ENCODE assay signal across 16 mouse cellular contexts in the genomic region with DNA sequence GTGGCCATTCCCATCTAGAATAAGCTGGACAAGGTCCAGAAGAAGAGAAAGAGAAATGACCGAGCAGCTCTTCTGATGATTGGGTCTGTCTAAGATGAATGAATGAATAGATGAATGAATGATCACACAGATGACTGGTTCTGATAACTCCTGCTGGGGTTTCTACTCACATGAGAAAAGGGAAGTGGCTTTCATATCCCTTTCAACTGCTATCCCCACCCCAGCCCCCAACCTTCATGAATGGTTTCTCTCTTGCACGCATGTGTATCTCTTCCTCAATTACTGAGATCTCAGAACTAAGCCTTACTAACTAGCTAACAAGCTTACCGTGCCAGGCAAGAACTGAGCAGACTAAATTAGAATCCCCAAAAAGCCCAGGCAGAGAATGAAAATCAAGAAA.
DNase-seq lines count a peak whose midpoint lies in the region; ATAC-seq and TF ChIP-seq lines count a peak whose summit lies in the region.
"Had no signal": no experiment of that assay in that cellular context is flagged by ENCODE, and none has a peak within 500 bp of the region (broad histone marks: within the 10 kb centered on the region; RNA-seq: fewer than 3 reads in every experiment).

No protein-coding gene starts in this region.

- TF ChIP-seq CTCF in kidney, adult 2 months (conservative IDR thresholded peaks at IDR 0.05; ENCODE audit: insufficient read depth, insufficient read length, low read depth, low read length) = no peak
- TF ChIP-seq CTCF in thymus, adult 2 months (IDR thresholded peaks at IDR 0.05; ENCODE audit: borderline replicate concordance, control insufficient read depth, extremely low read depth, insufficient read depth, low read length, poor library complexity) = no peak

- no peaks in the 10 kb centered on the region for H3K4me1 ChIP-seq in kidney, adult 2 months (ENCODE audit: control insufficient read depth, insufficient read depth, low read length)
- peaks cover 2% of the 10 kb centered on the region; the same call in 1 of the 2 replicates for H3K4me1 ChIP-seq in thymus, adult 2 months (replicated peaks; ENCODE audit: control insufficient read depth, insufficient read depth, low read length)
- H3K4me1 ChIP-seq: intestine, embryonic 15.5 days; neural tube, embryonic 13.5 days had no signal

- peak; percentile 7 for DNase-seq in kidney, adult 2 months
- DNase-seq in kidney, postnatal 14 days = no peak
- DNase-seq in B cell, adult 2 months = peak; percentile 63 to 74
- peak; percentile 38 for DNase-seq in thymus, adult 2 months
- DNase-seq in cerebellum, postnatal 10 days = no peak
- DNase-seq in MN1 (ENCODE audit: low spot score) = no peak
- DNase-seq: cerebellum, adult 18-20 months; forebrain, postnatal 0 days; gastrocnemius, postnatal 36 days; midbrain, embryonic 14.5 days had no signal

- no peak overlapping the region for H3K27ac ChIP-seq in kidney, adult 2 months (ENCODE audit: insufficient read depth, low read depth, low read length)
- no peak overlapping the region for H3K27ac ChIP-seq in thymus, adult 2 months (ENCODE audit: control insufficient read depth, insufficient read depth, low read length)
- H3K27ac ChIP-seq: heart, embryonic 13.5 days; intestine, embryonic 15.5 days; neural tube, embryonic 13.5 days had no signal

- 90% methylated on average over 3 of the region's 3 CpGs for WGBS in kidney, adult 2 months
- WGBS in thymus, adult 2 months = 6% methylated on average over 3 of the region's 3 CpGs

- ATAC-seq in hematopoietic stem cell, adult 5-6 weeks (replicated peaks in 1 of 2; ENCODE audit: insufficient read depth in 1 of 2, low FRiP score in 2 of 2, low TSS enrichment in 1 of 2, low read depth in 1 of 2, poor library complexity in 2 of 2, severe bottlenecking in 2 of 2) = peak; percentile 91 to 98
- no peak for ATAC-seq in cerebellum, adult (ENCODE audit: insufficient number of reproducible peaks, low FRiP score, low TSS enrichment)
- ATAC-seq: forebrain, postnatal 0 days; intestine, embryonic 15.5 days had no signal

- TF ChIP-seq POLR2A in kidney, adult 2 months (IDR thresholded peaks at IDR 0.05; ENCODE audit: low read depth, low read length) = no peak
- no peak for TF ChIP-seq POLR2A in thymus, adult 2 months (IDR thresholded peaks at IDR 0.05; ENCODE audit: control insufficient read depth, extremely low read depth, insufficient read depth, low read length, poor library complexity)

- H3K27me3 ChIP-seq in kidney, adult 2 months (replicated peaks; ENCODE audit: control insufficient read depth, insufficient read depth, low read length) = no peaks in the 10 kb centered on the region; the same call in 1 of the 2 replicates
- no peaks in the 10 kb centered on the region for H3K27me3 ChIP-seq in thymus, adult 2 months (ENCODE audit: control insufficient read depth, insufficient read depth, low read length)
- H3K27me3 ChIP-seq: heart, embryonic 13.5 days; intestine, embryonic 15.5 days; neural tube, embryonic 13.5 days had no signal

- no peaks in the 10 kb centered on the region for H3K36me3 ChIP-seq in kidney, adult 2 months (ENCODE audit: control insufficient read depth, insufficient read depth, low read length)
- H3K36me3 ChIP-seq in thymus, adult 2 months (ENCODE audit: control insufficient read depth, insufficient read depth, low read length) = no peaks in the 10 kb centered on the region
- H3K36me3 ChIP-seq: heart, embryonic 13.5 days; intestine, embryonic 15.5 days; neural tube, embryonic 13.5 days had no signal

- H3K4me3 ChIP-seq in kidney, adult 2 months (ENCODE audit: insufficient read depth, low read depth, low read length) = no peak overlapping the region
- no peak overlapping the region for H3K4me3 ChIP-seq in thymus, adult 2 months (ENCODE audit: control insufficient read depth, insufficient read depth, low read length)
- H3K4me3 ChIP-seq: erythroblast, embryonic 14.5 days; heart, embryonic 13.5 days; intestine, embryonic 15.5 days; neural tube, embryonic 13.5 days had no signal

Comparison
In these comparisons a context has a peak if more than half of its experiments do, and no peak if none do; other contexts are left out.
1. DNase-seq: peak in kidney, adult 2 months (single experiment), B cell, adult 2 months (2 of 2) and thymus, adult 2 months (single experiment); none in kidney, postnatal 14 days (single experiment), cerebellum, postnatal 10 days (0 of 2) and MN1 (single experiment).